Mouse (Mus musculus) spleen, adult 2 months (tissue): ENCODE results near the gene Chaf1a.

Experiments
- CTCF ChIP-seq: fragments of 200-500 bp; IDR thresholded peaks from 2 replicates; pipeline ENCODE4 v1.5.1; 2011; ENCODE audit warnings: mild to moderate bottlenecking, inconsistent platforms; ENCODE audit not compliant: insufficient read depth, insufficient read length, insufficient replicate concordance; ENCODE audit errors: extremely low read depth
- POLR2A ChIP-seq: fragments of 200-500 bp; IDR thresholded peaks from 2 replicates; pipeline ENCODE4 v1.6.1; 2011; ENCODE audit warnings: low read depth, low read length, inconsistent platforms

GRCm38 (mm10) chr17:56051369-56051768 lies 11.1 kb downstream of the Chaf1a start:
- no peak for TF ChIP-seq CTCF
- no peak for TF ChIP-seq POLR2A
